Mouse (Mus musculus) small intestine, adult 2 months (tissue): ENCODE data around the gene Tldc2.

Source experiments
- CTCF ChIP-seq: fragments of 200-500 bp; IDR thresholded peaks from 2 replicates; pipeline ENCODE4 v1.5.1; 2012; ENCODE audit warnings: low read depth, mild to moderate bottlenecking, control low read depth, inconsistent platforms, low read length, moderate library complexity, mixed read lengths; ENCODE audit not compliant: insufficient replicate concordance, insufficient read length; ENCODE audit errors: extremely low read depth
- POLR2A ChIP-seq: fragments of 200-500 bp; IDR thresholded peaks from 2 replicates; pipeline ENCODE4 v1.6.1; 2012; ENCODE audit warnings: low read depth, mild to moderate bottlenecking, control low read depth, inconsistent platforms, low read length, moderate library complexity

- TF ChIP-seq POLR2A (no peak), CTCF (no peak)
These were observed 7.1 kb upstream of the Tldc2 start for GRCm38 (mm10) chr2:157079701-157080180.
